Mouse (Mus musculus) urinary bladder, postnatal 14 days (tissue): ENCODE results near the gene Baiap2.
A peak's percentile ranks its signal among the peaks of the same experiment; 100 is the strongest.

ENCODE experiments used
- DNase-seq: peaks from one replicate; pipeline ENCODE4 v3.0.0; 2021; ENCODE audit warnings: low spot score

The Baiap2 gene

DNA sequence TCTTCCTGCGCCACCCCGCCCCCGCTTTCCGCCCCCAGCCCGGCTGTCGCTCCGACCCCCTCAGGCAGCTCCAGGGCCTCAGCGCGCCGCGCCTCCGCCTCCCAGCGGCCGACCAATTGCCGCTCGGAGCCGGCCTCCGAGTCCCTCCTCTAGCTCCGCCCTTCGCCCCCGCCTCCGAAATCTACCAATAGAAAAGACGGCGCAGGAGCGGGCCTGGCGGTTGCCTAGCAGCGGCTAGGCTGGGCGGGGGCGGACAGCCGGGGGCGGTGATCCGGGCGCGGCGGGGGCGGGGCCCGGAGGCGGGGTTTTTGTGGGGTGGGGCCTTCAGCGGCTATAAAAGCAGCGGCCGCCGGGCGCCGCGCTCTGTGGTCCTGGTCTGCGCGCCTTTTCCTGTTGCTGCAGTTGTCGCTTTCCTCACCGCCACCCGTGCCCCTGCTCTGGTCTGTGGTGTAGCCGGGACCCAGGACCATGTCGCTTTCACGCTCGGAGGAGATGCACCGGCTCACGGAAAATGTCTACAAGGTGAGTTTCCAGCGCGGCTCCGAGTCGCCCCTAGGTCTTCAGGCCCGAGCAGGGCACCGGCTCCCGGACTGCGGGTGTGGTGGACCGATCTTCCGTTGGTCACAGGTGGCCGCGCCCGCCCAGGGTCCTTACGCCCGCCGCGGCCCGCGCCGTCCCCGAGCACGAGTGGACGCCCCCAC, at the start of gene Baiap2:
Gene Baiap2, plus strand, starts transcription at position 37 of the 701 bp plus-strand sequence.
- DNase-seq, result peak; percentile 99

DNA sequence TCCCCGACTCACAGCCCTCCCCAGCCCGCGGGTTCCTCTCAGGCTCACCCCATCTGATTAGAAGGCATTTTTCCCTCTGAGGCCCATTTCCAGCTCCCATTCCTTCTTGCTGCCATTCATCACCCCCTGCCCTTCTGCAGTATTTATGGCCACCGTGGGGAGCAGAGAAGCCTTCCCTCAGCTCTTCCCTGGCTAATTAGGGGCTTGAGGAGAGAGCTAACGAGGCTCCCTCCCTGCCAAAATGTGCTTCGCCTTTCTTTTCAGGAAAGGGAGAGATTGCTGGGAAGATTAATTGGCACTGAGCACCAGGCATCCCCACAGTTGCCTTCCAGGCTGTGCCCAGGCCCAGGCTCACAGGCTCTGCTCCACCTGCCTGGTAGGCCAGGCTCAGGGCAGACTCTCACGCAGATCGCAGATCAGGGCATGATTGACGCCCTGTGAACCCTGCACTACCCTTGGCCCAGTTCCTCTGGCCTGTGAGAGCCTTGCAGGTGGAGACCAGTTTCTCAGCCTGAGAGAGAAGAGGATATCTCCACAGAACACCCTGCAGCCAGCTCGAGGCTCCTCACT, 48.8 kb upstream of the Baiap2 start:
- DNase-seq, result no peak

DNA sequence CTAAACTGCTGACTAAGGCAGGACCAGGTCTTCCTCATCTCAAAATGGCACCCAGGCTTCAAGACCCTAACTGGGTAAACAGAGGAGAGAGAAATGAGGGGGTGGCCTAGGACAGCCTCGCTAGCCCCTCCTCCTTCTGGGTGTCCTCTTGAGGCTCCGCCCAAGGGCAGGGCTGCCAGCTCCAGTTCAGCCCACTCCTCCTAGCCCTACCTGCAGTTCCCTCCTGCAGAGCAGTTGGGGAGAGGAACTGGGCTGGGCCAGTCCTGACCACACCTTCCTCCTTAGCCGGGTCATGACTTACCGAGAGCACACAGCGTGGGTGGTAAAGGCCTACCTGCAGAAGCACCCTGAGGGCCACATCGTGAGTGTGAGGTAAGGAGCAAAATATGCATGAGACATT, 47.9 kb upstream of the Baiap2 start:
- peak; percentile 44 for DNase-seq

DNA sequence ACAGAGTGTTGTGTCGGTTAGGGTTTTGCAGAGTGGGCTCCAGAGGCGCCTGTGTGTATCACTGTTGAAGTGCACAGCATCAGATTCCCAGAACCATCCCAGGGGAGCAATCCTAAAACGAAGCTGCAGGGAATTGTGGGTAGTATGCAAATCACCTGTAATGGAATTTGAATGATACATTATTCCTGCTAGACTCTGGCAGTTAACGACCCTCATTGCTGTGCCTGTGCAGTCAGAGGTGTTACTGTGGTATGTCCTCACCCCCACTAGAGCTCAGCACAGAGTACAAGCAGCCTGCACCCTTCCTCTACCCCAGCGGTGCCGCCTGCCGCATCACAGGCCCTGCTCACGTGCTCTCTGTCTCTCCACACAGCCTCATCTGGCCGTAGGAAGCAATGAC, 45.5 kb upstream of the Baiap2 start:
- no peak for DNase-seq

DNA sequence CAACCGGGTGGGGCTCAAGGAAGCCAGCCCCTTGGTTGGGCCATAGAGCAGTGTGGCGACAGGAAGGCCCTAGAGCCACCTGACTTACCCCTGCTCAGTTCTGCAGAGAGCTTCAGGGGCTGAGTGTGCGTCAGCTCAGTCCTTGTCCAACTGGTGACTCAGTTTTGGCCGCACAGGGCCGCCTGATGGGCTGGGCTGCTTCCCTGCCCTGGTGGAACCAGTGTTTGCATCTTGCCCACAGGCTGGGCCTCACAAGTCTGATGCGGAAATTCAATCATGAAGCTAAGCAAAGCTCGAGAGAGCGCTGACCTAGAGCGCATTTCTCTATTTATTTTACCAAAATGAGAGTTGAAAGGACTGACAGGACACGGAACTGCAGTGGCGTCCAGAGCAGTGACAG, 43.6 kb upstream of the Baiap2 start:
- DNase-seq, result no peak

DNA sequence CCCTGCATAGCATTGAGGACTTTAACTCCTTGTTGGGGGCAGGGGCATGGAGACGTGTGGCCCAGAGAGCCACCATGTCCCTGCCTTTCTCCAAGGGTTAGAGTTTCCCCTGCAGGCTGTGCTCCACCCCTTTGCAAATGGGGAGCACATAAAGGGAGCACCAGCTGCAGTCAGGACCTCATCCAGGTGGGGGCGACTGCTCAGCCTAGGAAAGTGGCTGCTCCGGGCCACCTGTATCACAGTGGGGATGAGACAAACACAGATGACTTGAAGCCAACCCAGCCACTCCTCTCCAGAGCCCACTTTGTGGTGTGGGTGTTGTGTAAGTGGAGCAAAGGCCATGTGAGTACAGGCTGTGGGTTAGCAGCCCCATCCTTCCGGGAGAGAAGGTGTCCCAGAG, 41.4 kb upstream of the Baiap2 start:
- no peak for DNase-seq

DNA sequence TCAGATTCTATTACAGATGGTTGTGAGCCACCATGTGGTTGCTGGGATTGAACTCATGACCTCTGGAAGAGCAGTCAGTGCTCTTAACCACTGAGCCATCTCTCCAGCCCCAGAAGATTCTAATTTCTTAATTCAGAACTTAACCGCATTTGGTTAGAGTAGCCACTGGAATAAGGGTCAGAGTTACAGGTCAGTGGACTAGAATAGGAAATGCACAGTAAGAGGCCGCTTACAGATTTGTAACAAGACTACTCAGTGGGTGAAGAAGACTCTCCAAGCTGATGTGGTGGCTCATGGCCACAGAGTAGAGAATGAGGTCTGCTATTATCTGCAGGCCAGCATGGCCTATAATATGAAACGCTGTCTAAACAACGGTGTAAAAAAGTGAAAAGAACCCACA, 39.7 kb upstream of the Baiap2 start:
- no peak for DNase-seq

DNA sequence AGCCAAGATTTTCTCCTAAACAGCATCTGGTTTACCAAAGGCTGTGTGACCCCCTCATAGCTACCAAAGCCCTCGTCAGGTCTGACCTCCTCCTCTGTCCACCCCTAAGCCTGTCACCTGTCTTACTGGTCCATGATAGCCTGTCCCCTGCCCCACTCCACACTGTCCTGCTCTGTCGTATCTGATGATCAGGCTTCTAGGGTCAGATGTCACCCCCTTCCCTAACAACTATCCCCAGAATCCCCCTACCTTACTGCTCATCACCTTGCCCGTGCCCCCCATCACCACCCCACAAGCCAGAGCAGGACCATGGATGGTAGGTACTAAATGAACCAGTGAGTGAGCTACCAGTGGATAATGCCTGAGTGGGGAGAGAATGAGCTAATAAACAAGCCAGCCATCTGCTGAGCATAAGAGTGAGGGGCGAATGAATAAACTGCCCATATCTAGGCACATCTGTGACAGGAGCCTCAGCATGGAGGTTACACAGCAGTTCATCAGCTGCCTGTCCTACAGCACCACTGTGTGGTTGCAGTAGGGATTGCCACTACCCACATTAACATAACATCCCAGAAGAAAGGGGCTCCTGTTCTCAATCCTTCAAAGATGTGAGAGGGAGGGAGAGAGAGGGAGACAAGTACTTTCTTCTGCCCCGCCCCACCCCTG, 37.8 kb upstream of the Baiap2 start:
- DNase-seq, result peak; percentile 69

DNA sequence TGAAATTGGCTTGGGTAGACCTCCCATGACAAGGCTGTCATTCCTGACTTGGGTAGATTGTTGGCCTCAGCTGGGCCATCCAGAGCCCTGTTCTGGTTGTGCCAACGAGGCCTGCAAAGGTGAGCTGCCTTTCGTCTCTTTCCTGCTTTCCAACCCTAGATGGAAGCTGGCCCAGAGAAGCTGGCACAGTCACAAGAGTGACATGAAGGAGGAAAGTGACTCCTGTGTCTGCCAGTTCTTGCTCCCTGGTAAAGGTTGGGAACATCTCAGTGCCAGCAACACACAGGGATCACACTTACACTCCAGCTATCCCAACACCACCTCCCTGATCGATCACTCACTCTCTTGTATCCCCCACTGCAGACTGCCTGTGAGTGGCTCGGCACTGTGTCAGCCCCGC, 36.8 kb upstream of the Baiap2 start:
- no peak for DNase-seq

DNA sequence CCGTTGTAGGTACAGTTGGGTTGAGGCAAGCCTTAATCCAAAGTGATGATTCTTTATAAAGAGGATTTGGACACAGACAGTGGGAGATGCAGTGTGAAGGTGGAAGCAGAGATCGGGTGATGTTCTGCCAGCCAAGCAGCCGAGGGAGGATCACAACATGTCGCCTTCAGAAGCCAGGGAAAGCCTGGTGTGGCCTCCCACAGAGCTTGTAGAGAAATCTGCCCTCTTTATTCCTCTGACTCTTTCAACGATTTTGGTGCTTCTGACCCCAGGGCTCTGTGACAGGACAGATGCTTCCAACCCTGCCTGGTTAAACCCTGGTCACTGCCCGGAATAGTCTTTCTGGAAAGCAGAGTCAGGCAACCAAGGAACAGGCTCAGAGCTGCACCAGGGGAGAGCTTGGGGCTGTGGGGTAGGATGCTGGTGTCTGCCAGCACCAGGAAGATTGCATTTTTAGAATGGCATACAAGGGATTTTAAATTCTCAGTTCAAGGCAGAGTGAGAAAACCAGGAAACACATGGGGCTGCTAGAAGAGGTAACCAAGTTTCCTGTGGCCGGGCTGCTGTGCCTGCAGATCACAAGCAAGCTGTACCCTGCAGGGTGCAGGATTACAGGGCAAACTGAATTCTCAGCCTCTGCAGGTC, 35.4 kb upstream of the Baiap2 start:
- no peak for DNase-seq

DNA sequence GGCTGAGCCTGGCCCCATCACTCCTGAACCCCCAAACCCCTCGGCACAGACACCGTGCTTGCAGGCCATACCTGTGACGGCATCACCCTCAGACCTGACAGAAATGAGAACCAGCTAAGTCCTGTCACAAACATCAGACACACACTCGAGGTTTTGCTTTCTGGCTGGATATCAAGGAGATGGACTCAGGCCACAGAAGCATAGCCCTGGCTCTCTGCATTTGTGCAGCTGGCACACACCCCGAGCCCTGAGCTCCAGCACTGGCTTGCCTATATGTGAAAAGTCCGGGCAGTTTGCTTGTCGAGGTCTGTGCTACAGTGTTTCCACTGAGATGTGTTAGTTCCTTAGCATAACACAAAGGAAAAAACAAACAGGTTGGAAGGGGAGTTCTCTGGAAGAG, 34.9 kb upstream of the Baiap2 start:
- no peak for DNase-seq

DNA sequence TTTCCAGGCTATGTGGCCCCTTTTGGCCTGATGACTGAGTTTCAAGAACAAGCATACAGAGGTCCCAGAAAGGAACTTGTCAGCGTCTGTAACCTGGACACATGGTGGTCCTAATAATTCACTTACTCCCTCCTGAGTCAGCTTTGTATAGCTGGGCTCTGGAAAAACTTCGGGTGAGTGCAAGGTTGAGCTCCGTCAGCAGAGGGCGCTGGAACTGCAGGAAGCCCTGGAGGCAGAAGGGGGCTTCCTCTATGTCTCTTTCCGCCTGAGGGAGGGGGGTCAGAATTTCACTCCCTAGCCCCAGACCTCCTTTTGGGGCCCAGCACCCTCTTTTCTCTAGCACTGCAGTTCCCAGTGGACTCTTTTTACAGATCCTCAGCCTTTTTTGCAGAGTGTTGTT, 33.1 kb upstream of the Baiap2 start:
- peak; percentile 75 for DNase-seq

DNA sequence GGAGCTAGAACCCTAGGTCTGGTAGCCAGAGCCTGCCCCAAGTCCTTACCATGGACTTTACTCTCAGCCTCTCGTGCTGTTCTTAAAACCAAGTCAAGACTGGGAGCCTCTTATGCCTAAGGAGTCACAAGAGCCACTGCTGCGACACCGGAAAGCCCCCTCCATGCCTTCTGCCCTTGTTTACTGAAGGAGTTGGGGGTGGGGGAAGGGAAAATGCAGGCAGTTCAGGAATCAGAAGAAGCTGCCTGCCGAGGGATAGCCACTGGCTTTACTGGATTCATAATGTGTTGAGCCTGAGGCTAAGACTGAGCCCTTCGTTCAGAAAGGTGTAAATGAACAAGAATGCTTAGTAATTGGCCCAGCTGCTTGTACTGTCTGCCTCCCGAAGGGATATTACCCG, 29.7 kb upstream of the Baiap2 start:
- DNase-seq, result no peak

DNA sequence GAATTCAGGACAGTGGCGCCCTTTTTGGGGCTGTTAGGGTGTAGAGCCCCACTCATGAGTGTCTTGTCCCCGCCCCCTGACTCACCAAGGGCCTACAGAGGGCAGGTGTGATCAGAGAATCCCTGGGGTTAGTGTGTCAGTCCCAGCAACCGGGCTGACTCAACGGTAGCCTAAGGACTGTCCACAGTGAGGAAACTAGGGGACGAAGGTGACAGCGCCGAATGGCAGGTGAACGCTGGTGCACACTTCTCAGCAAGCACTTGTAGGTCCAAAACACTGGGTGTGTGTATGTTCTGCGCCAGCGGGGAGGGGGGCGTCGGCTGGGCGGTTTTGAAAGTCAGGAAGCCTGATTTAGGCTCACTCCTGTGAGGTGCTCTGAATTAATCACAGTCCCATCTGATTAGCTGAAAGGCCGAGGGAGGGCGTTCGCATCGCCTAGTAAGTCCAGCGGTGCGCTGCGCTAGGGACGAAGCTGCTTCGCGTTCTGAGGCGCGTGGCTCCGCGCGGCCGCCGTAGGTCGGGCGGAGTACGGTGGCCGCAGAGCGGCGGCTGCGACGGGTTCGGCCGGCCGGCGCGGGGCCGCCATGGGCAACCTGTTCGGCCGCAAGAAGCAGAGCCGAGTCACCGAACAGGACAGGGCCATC, 29.1 kb upstream of the Baiap2 start, which contains the start of gene Chmp6:
Gene Chmp6, plus strand, starts transcription at position 151 of the 644 bp plus-strand sequence.
- DNase-seq, result peak; percentile 91

DNA sequence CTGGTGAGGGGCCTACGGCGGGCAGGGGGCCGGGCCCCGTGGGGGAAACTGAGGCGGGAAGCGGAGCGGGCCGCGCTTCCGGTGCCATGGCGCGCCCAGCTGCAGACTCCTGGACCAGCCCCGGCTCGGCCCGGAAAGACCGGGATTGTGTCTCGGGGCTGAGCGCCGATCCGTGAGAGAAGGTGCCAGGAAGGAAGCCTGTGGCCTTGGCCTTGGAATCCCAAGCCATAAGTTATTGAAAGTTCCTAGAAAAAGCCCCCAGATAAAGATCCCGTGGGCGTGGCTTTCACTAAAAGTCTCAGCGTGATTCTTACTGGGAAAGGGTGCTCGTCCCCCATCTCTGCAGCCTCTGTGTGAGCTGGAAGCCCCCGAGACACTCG, 28.6 kb upstream of the Baiap2 start:
- no peak for DNase-seq

DNA sequence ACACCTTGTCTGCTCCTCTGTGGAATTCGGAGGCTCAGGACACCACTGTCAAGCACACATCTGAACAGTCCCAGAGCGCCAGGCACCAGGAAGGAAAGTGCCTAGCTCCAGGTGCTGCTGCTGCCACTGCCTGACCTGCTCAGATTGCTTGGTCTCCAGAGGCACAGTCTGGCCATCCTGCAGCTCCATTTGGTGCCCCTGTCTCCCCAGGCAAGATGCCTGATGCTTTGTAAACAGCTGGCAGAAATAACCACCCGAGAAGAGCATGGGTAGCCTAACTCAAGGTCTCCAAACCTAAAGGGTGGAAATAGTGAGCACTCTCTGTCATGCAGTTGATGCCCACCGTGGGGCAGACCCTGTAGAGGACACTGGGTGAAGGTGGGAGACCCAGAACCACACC, 28.2 kb upstream of the Baiap2 start:
- DNase-seq, result no peak

DNA sequence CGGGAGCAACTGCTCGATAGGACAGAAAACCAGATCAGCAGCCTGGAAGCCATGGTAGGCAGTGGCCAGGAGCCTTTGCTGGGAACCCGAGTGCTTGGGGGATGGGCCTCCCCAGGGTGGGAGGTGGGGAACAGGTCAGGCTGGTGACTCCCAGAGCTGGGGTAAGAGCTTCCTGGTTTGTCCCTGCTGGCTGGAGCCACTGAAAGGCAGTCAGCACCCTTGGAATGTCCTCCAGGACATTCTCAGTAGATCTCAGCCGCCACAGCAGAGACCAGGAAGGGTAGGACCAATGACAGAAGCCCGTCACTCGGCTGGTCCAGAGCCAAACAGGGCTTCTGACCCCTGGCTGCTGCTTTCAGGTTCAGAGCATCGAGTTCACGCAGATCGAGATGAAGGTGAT, 26.9 kb upstream of the Baiap2 start:
- no peak for DNase-seq

DNA sequence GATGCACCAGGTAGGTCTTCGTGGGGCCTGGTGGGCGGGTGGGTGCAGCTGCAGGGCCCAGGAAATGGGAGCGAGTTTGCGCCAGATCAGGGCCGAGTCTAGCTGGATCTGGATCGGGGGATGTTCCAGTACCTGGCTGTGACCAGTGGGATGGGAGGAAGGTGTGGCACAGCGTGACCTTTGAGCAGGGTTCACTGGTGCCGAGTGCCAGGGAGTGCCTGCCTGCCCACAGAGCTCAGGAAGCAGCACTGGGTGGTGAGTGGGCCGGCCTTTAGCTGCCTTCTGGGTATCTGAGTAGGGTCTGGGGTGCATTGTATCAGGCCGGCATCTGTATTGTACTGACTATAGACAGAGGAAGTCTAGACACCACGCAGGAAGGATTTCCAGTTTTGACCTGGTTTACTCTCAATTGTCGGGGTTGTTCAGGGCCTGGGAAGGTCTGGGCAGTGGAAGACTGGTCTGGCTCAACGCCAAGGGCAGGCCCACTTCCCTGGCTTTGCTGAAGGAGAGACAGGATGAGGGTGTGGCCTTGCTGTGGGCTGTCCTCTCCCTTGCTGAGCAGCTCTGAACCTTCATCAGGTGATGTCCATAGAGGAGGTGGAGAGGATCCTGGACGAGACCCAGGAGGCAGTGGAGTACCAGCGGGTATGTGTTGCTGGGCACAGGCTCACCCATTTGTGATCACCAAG, 26.3 kb upstream of the Baiap2 start:
- DNase-seq, result peak; percentile 52

DNA sequence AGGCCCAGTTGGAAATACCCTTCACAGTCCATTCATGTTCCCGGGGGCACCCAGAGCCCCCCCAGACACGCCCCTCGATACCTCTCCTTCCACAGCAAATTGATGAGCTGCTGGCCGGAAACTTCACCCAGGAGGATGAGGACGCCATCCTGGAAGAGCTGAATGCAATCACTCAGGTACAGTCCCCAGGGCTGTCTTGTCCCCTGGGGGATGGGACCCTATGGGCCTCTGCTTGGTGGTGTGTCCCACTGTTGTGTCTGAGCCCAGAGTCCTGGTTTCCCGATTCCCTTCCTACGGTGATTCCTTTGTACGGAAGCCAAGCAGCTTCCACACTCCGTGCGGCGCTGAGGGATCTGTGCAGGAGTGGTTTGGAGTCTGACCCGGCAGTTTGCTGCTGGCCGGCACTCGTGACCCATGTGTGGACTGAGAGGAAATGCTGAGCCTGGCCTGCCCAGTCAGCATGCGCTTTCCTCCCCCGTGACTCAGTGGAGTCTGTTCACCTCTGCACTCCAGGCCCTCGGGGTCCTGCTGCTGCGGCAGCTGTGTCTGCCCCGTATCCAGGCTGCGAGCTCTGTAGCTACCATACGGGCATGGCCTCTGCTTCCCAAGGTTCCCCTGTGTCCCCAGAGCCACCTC, 25.6 kb upstream of the Baiap2 start:
- no peak for DNase-seq

DNA sequence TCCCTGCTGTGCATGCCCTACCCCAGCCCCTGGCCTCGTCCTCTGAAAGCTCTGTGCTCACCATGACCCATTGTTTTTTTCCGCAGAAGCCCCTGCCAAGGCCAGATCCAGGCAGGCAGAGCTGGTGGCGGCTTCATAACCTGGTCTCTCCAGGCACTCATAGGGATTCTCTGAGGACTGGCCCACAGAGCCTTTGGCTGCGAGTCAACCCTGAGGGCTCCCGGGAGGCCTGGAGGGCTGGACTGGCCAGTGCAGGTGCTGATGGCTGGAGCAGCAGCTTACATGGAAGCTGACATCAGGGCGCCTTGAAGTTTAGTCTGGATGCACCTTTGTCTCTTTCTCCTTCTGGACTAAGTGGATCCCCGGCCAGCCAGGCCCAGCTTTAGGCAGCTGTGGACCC, 24.0 kb upstream of the Baiap2 start:
- no peak for DNase-seq

DNA sequence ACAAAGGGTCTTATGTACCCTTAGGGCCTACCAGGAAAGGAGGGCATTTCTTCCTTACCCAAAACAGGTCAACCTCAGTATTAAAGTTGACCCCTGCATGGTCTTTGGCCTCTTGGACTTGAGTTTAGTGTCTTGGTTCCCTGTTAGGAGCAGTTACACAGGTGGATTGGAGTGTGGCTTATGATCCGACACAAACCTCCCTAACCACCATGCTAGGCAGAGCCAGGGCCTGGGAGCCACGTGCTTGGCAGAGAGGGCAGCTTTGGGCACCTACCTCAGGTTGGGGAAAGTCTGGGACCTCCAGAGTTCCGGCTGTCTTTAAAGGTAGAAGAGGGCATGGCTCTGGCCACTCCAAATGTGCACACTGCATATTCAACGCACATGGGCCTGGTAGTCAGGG, 23.1 kb upstream of the Baiap2 start:
- no peak for DNase-seq

DNA sequence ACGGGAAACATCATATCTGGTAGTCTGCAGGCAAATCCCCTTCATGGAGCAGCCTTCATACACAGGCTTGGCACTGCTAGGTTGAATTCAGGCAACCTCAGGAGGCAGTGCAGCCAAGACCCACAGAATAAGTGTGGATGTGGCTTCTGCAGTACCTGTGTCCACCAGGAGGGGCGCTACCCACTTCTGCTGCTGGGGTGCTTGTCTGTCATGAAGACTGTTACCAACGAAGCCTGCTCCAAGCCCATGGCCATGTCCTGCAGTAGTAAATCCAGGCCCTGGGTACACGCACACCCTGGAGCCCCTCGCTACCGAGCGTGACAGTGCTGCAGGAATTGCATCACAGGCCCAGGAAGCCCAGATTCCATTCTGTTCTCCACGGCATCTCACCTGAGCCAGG, 22.7 kb upstream of the Baiap2 start:
- peak; percentile 67 for DNase-seq
